Mouse (Mus musculus): ENCODE measurements at regions not wholly inside any gene's neighbourhood (a gene's known extent, or its start where the extent isn't known, plus 50 kb on each side); places are given as distances from the start of the nearest gene placed in this dataset.
A peak's percentile ranks its signal among the peaks of the same experiment; 100 is the strongest.
"Not testable (repeated sequence)": the region's sequence is repeated elsewhere in the genome, so short reads cannot be mapped to it uniquely, and the experiment has no call there.

DNA sequence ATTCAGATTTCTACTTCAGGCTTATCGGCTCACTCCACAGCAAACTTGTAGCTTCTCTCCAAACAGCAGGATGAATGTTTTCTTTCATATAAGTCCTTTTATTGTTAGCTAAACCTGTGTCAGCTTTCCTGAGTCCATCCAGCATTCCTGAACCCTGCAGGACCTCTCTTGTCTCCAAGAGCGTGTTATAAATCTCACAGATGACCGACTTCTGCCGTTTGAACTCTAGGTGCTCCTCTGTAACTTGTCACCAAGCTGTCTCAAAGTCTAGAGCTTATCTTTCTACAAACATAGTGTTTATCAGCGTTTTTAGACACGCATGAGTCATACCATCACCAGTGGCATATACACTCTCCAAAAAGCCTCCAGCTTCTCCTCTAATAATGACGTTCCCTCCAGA is 132.4 kb upstream of the Tmc3 start:
- Histone ChIP-seq H3K4me2 (ENCODE audit: low read length) (no peak overlapping the region), H3K4me3 (replicated peaks; ENCODE audit: low read length) (no peak overlapping the region), H3K9me3 (ENCODE audit: control insufficient read depth, low read length) (no peaks in the 10 kb centered on the region), H3K27me3 (replicated peaks; ENCODE audit: control insufficient read depth, insufficient read depth, low read length) (no peaks in the 10 kb centered on the region; the same call in 1 of the 2 replicates), H3K36me3 (ENCODE audit: control insufficient read depth, insufficient read depth) (no peaks in the 10 kb centered on the region), H3K4me1 (replicated peaks; ENCODE audit: control insufficient read depth, insufficient read depth, low read length) (peaks cover 5% of the 10 kb centered on the region; the same call in 1 of the 2 replicates), H3K27ac (ENCODE audit: low read length) (no peak overlapping the region), H3K9ac (replicated peaks; ENCODE audit: low read depth, low read length) (no peak overlapping the region)
- ATAC-seq, result no peak
- WGBS, result 70% methylated on average over 7 of the region's 7 CpGs

DNA sequence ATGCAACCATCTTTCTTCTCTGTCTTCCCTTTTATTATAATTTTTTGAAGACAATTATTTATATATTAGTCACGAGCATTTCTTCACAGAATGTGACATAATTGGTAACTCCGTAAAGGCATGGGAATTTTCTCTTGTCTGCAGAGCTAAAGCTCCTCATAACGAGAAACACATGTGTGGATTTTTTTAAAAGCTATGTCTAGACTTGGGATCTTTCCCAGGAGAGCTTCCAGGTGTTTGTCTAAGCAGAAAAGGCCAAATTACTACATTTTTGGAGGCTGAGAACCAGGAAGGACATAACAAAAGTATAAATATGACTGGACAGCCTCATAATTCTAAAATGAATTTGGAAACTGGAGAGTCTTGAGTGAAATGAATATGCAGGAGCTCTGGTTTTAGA is 125.2 kb upstream of the Tmc3 start:
- Histone ChIP-seq H3K9me3 (ENCODE audit: control insufficient read depth, low read length) (no peaks in the 10 kb centered on the region), H3K27me3 (replicated peaks; ENCODE audit: control insufficient read depth, insufficient read depth, low read length) (no peaks in the 10 kb centered on the region), H3K27ac (ENCODE audit: low read length) (no peak overlapping the region), H3K4me3 (replicated peaks; ENCODE audit: low read length) (no peak overlapping the region), H3K4me1 (replicated peaks; ENCODE audit: control insufficient read depth, insufficient read depth, low read length) (no peaks in the 10 kb centered on the region), H3K9ac (replicated peaks; ENCODE audit: low read depth, low read length) (no peak overlapping the region), H3K36me3 (ENCODE audit: control insufficient read depth, insufficient read depth) (no peaks in the 10 kb centered on the region), H3K4me2 (ENCODE audit: low read length) (no peak overlapping the region)
- 76% methylated on average over 3 of the region's 3 CpGs for WGBS
- no peak for ATAC-seq

DNA sequence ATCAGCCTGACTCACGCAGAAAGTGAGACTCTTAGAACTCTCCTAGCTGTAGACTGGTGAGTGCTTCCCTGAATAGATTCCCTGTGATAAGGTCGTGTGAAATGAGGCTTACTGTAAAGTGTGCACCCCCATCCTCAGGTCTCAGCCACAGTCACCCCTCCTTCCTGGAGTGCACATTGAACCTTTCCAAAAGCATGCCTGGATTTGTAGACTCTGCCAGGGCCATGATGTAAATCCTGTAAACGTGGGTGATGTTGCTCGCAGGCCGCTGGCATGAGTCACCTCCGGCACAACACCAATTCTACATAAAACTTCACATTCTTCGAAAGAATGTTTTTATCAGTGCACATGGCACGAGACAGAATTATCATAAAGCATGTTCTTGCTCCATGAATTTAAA is 117.7 kb upstream of the Tmc3 start:
- H3K4me1 ChIP-seq (replicated peaks; ENCODE audit: control insufficient read depth, insufficient read depth, low read length), result no peaks in the 10 kb centered on the region
- H3K36me3 ChIP-seq (ENCODE audit: control insufficient read depth, insufficient read depth), result no peaks in the 10 kb centered on the region
- no peak overlapping the region for H3K4me2 ChIP-seq (ENCODE audit: low read length)
- H3K9ac ChIP-seq (replicated peaks; ENCODE audit: low read depth, low read length), result no peak overlapping the region
- WGBS, result 78% methylated on average over 8 of the region's 8 CpGs
- ATAC-seq, result no peak
- H3K9me3 ChIP-seq (ENCODE audit: control insufficient read depth, low read length), result no peaks in the 10 kb centered on the region
- H3K27me3 ChIP-seq (replicated peaks; ENCODE audit: control insufficient read depth, insufficient read depth, low read length), result no peaks in the 10 kb centered on the region
- no peak overlapping the region for H3K27ac ChIP-seq (ENCODE audit: low read length)
- no peak overlapping the region for H3K4me3 ChIP-seq (replicated peaks; ENCODE audit: low read length)

DNA sequence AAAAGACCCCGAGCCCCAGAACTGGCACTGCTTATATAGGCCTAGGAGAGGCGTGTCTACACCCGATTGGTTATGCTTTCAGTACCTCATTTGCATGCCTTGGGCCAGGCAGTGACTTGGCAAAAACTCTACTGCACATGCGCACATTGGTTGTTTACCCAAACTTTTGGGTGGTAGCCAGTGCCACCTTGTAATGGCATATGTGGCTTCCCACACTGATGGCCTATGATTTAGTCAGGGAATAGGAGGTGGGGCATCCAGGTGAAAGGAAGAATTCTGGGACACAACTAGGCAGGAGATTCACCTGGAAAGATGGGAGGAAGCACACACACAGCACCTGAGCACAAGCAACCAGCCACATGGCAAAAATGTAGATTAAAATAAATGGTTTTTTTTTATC is 114.9 kb upstream of the Tmc3 start:
- not testable (repeated sequence) for H3K27ac ChIP-seq (ENCODE audit: low read length); H3K9ac ChIP-seq (replicated peaks; ENCODE audit: low read depth, low read length); H3K9me3 ChIP-seq (ENCODE audit: control insufficient read depth, low read length); H3K4me3 ChIP-seq (replicated peaks; ENCODE audit: low read length); ATAC-seq; H3K4me1 ChIP-seq (replicated peaks; ENCODE audit: control insufficient read depth, insufficient read depth, low read length); H3K27me3 ChIP-seq (replicated peaks; ENCODE audit: control insufficient read depth, insufficient read depth, low read length); H3K4me2 ChIP-seq (ENCODE audit: low read length); H3K36me3 ChIP-seq (ENCODE audit: control insufficient read depth, insufficient read depth)
- 72% methylated on average over 4 of the region's 4 CpGs for WGBS

DNA sequence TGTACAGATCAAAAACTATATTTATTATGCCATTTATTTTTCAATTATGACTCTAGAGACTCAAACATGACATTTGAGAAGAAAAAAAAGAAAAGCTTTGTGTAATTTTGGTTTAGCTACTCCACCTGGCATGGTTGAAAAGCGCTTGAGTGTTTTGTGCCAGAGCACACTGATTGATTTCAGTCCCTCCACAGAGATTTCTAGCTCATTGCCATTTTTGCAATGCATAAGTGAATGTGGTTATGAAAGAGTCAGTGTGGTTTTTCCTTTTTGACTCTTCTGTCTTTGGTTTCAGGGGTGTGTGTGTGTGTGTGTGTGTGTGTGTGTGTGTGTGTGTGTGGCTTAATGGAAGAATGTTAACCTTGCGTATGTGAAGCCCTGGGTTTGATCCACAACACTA is 113.6 kb upstream of the Tmc3 start:
- H3K4me3 ChIP-seq (replicated peaks; ENCODE audit: low read length), result no peak overlapping the region
- no peak for ATAC-seq
- 82% methylated on average over 2 of the region's 2 CpGs for WGBS
- no peaks in the 10 kb centered on the region for H3K36me3 ChIP-seq (ENCODE audit: control insufficient read depth, insufficient read depth)
- no peaks in the 10 kb centered on the region for H3K27me3 ChIP-seq (replicated peaks; ENCODE audit: control insufficient read depth, insufficient read depth, low read length)
- no peak overlapping the region for H3K9ac ChIP-seq (replicated peaks; ENCODE audit: low read depth, low read length)
- H3K27ac ChIP-seq (ENCODE audit: low read length), result no peak overlapping the region
- H3K4me1 ChIP-seq (replicated peaks; ENCODE audit: control insufficient read depth, insufficient read depth, low read length), result peaks cover 10% of the 10 kb centered on the region
- H3K4me2 ChIP-seq (ENCODE audit: low read length), result no peak overlapping the region
- H3K9me3 ChIP-seq (ENCODE audit: control insufficient read depth, low read length), result no peaks in the 10 kb centered on the region

DNA sequence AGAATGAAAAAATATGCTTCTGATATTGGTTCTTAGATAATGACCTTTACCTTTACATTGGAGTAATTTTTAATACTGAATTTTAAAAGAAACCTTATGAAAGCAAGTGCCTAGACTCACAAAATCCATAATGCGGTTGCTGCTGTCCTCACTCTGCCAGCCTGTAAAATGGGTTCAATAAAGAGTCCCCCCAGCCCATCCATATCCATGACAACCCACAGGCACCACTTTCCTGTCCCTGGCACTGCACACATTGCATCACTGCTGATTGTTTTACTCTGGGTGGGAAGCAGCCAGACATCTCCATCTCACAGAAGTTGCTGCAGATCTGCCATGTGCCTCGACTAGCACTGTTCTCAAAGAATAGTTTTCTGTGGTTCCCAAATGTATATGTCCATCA is 110.3 kb upstream of the Tmc3 start:
- Histone ChIP-seq H3K9me3 (ENCODE audit: control insufficient read depth, low read length) (no peaks in the 10 kb centered on the region), H3K27me3 (replicated peaks; ENCODE audit: control insufficient read depth, insufficient read depth, low read length) (no peaks in the 10 kb centered on the region), H3K36me3 (ENCODE audit: control insufficient read depth, insufficient read depth) (no peaks in the 10 kb centered on the region), H3K4me2 (ENCODE audit: low read length) (no peak overlapping the region), H3K9ac (replicated peaks; ENCODE audit: low read depth, low read length) (no peak overlapping the region), H3K4me1 (replicated peaks; ENCODE audit: control insufficient read depth, insufficient read depth, low read length) (peaks cover 24% of the 10 kb centered on the region), H3K27ac (ENCODE audit: low read length) (no peak overlapping the region), H3K4me3 (replicated peaks; ENCODE audit: low read length) (no peak overlapping the region)
- 82% methylated on average over 2 of the region's 2 CpGs for WGBS
- no peak for ATAC-seq

DNA sequence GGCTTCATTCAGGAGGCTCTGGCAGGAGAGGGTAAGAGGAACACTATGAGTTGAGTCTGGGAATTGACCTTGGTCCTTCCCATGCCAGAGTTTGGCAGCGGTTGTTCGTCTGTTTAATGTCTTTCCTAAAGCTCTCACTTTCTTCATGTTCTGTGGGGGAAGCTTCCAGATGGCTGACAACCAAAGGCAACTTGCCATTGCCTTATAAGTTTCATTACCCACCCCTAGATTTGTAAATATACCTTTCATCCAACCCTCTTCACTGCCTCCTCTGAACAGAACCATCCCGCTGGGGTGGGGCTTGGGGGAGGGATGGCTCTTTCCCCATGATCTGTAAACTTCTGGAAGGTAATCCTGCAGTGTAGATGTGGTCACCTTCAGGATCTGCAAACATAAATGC is 109.7 kb upstream of the Tmc3 start:
- no peak overlapping the region for H3K9ac ChIP-seq (replicated peaks; ENCODE audit: low read depth, low read length)
- H3K27ac ChIP-seq (ENCODE audit: low read length), result 0 out of 2 replicates have a peak overlapping the region, but pooled peaks have one; percentile 42
- H3K9me3 ChIP-seq (ENCODE audit: control insufficient read depth, low read length), result no peaks in the 10 kb centered on the region
- no peak for ATAC-seq
- WGBS, result 69% methylated on average over 3 of the region's 3 CpGs
- no peak overlapping the region for H3K4me2 ChIP-seq (ENCODE audit: low read length)
- no peak overlapping the region for H3K4me3 ChIP-seq (replicated peaks; ENCODE audit: low read length)
- peaks cover 24% of the 10 kb centered on the region for H3K4me1 ChIP-seq (replicated peaks; ENCODE audit: control insufficient read depth, insufficient read depth, low read length)
- H3K27me3 ChIP-seq (replicated peaks; ENCODE audit: control insufficient read depth, insufficient read depth, low read length), result no peaks in the 10 kb centered on the region
- H3K36me3 ChIP-seq (ENCODE audit: control insufficient read depth, insufficient read depth), result no peaks in the 10 kb centered on the region

DNA sequence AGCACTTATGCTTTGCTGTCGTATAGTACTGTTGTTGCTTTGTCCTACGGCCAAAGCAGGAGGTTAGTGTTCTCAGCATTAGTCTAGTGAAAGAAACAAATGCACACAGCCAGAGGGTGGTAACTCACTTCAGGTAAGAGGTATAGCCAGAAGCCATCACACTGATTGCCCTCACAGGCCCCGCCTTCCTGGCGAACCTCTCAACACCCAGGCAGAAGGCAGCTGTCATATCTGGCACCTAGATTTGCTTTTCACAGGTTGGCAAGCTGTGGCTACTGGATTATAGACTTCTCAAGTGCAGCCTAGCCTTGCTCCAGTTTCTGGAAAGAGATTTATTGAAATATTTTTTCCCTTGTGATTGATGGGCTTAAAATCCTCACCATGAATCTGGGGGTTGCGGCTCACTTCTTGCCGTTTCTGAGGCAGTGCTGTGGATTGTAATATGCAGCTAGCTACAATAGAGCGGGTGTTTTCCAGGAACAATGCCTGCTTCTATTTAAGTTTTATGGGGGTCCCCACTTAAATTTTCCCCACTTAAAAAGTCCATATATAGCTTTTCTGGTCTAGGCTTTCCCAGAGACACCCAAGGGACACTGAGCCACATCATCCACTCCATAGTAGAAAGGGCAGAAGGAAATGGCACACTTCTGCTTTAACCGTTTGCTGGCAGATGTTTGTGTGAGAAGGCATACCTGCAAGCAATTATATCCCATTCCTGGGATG is 109.1 kb upstream of the Tmc3 start:
- no peak overlapping the region for H3K4me2 ChIP-seq (ENCODE audit: low read length)
- no peaks in the 10 kb centered on the region for H3K9me3 ChIP-seq (ENCODE audit: control insufficient read depth, low read length)
- H3K27me3 ChIP-seq (replicated peaks; ENCODE audit: control insufficient read depth, insufficient read depth, low read length), result no peaks in the 10 kb centered on the region
- H3K9ac ChIP-seq (replicated peaks; ENCODE audit: low read depth, low read length), result no peak overlapping the region
- no peak overlapping the region for H3K4me3 ChIP-seq (replicated peaks; ENCODE audit: low read length)
- WGBS, result 55% methylated on average over 8 of the region's 8 CpGs
- no peak overlapping the region; the same call in 1 of the 2 replicates for H3K27ac ChIP-seq (ENCODE audit: low read length)
- H3K4me1 ChIP-seq (replicated peaks; ENCODE audit: control insufficient read depth, insufficient read depth, low read length), result peaks cover 24% of the 10 kb centered on the region
- no peaks in the 10 kb centered on the region for H3K36me3 ChIP-seq (ENCODE audit: control insufficient read depth, insufficient read depth)
- ATAC-seq, result peak; percentile 45

DNA sequence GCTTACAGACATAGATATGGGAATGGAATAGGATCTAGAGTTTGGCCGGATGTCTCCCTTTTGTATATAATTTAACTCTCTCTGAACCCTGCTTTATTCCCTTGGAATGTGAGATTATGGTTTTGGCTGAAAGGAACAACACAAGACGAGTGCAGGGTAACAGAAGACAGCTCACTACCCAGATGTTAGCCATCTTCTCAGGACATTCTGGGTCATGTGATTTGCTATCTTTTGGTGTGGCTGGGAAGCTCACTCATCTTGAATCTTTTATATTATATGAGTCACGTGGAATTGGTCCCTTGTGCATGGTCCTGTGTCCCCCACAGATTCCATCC is 108.6 kb upstream of the Tmc3 start:
- ATAC-seq, result no peak
- H3K9me3 ChIP-seq (ENCODE audit: control insufficient read depth, low read length), result no peaks in the 10 kb centered on the region
- peaks cover 24% of the 10 kb centered on the region for H3K4me1 ChIP-seq (replicated peaks; ENCODE audit: control insufficient read depth, insufficient read depth, low read length)
- no peak overlapping the region for H3K9ac ChIP-seq (replicated peaks; ENCODE audit: low read depth, low read length)
- H3K4me3 ChIP-seq (replicated peaks; ENCODE audit: low read length), result no peak overlapping the region
- no peaks in the 10 kb centered on the region for H3K36me3 ChIP-seq (ENCODE audit: control insufficient read depth, insufficient read depth)
- 76% methylated on average over 3 of the region's 3 CpGs for WGBS
- H3K4me2 ChIP-seq (ENCODE audit: low read length), result no peak overlapping the region
- H3K27me3 ChIP-seq (replicated peaks; ENCODE audit: control insufficient read depth, insufficient read depth, low read length), result no peaks in the 10 kb centered on the region
- no peak overlapping the region; the same call in 1 of the 2 replicates for H3K27ac ChIP-seq (ENCODE audit: low read length)

DNA sequence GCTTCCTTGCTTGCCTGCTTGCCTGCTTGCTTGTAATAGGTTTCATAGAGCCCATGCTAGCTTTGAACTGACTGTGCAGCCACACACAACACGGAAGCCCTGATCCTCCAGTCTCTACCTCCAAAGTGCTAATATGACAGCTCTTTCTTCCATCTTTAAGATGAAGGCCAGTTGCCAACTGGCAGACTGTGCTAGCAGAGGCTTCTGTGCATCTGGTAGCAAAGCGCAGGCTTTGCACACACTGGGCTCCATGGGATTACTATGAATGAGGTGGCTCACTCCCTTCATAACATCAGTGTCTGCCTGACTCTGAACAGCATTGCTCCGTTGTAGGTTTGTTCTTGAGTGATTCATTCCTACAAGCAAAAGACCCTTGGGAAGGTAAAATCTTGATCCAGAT is 107.9 kb upstream of the Tmc3 start:
- H3K36me3 ChIP-seq (ENCODE audit: control insufficient read depth, insufficient read depth), result no peaks in the 10 kb centered on the region

More for the DNA sequence above, 107.9 kb upstream of the Tmc3 start:
- H3K9me3 ChIP-seq (ENCODE audit: control insufficient read depth, low read length), result no peaks in the 10 kb centered on the region
- peak; percentile 23; the same call in 1 of the 2 replicates for ATAC-seq
- WGBS, result 56% methylated on average over 3 of the region's 3 CpGs
- no peak overlapping the region for H3K4me3 ChIP-seq (replicated peaks; ENCODE audit: low read length)
- H3K9ac ChIP-seq (replicated peaks; ENCODE audit: low read depth, low read length), result no peak overlapping the region
- no peak overlapping the region for H3K4me2 ChIP-seq (ENCODE audit: low read length)
- H3K4me1 ChIP-seq (replicated peaks; ENCODE audit: control insufficient read depth, insufficient read depth, low read length), result peaks cover 24% of the 10 kb centered on the region
- H3K27me3 ChIP-seq (replicated peaks; ENCODE audit: control insufficient read depth, insufficient read depth, low read length), result no peaks in the 10 kb centered on the region
- no peak overlapping the region for H3K27ac ChIP-seq (ENCODE audit: low read length)

Data from forebrain, embryonic 16.5 days (tissue).